Mouse (Mus musculus): Measurements from ENCODE around the gene Slc12a3. TPM values are rescaled to one million over a fixed set of nuclear protein-coding genes. Genes with fewer than 3 reads are reported as not detected.

Slc12a3 gene
- polyA plus RNA-seq, 1 experiment from 2014 or later: 0.29 TPM

GRCm38 (mm10) chr8:94296312-94296991, 32.5 kb upstream of the Slc12a3 start:
- H3K4me2 ChIP-seq (ENCODE audit: low read depth, low read length): no peak overlapping the region
- no peak for DNase-seq (ENCODE audit: low spot score)
- ATAC-seq (ENCODE audit: low read depth): no peak
- H3K27me3 ChIP-seq (replicated peaks; ENCODE audit: control insufficient read depth, insufficient read depth, low read length): no peaks in the 10 kb centered on the region
- no peak overlapping the region for H3K4me3 ChIP-seq (ENCODE audit: low read depth, low read length)
- 67% methylated on average over 9 of the region's 9 CpGs for WGBS
- H3K27ac ChIP-seq (replicated peaks; ENCODE audit: low read depth, low read length): no peak overlapping the region
- no peaks in the 10 kb centered on the region for H3K9me3 ChIP-seq (ENCODE audit: control insufficient read depth, low read length)
- H3K36me3 ChIP-seq (ENCODE audit: control insufficient read depth, insufficient read depth, low read length): 0 out of 2 replicates have a peak, but pooled peaks cover 7% of the 10 kb centered on the region
- H3K4me1 ChIP-seq (ENCODE audit: control insufficient read depth, insufficient read depth, low read length): no peaks in the 10 kb centered on the region
- H3K9ac ChIP-seq (ENCODE audit: low read depth, low read length): no peak overlapping the region

- no peak overlapping the region for H3K9ac ChIP-seq (ENCODE audit: low read depth, low read length)
- H3K9me3 ChIP-seq (ENCODE audit: control insufficient read depth, low read length): no peaks in the 10 kb centered on the region
- no peak overlapping the region for H3K4me3 ChIP-seq (ENCODE audit: low read depth, low read length)
- no peak overlapping the region for H3K4me2 ChIP-seq (ENCODE audit: low read depth, low read length)
- H3K36me3 ChIP-seq (ENCODE audit: control insufficient read depth, insufficient read depth, low read length): 0 out of 2 replicates have a peak, but pooled peaks cover 11% of the 10 kb centered on the region
- ATAC-seq (ENCODE audit: low read depth) (peak; percentile 16; the same call in 1 of the 2 replicates), DNase-seq (ENCODE audit: low spot score) (peak; percentile 14)
- H3K4me1 ChIP-seq (ENCODE audit: control insufficient read depth, insufficient read depth, low read length): no peaks in the 10 kb centered on the region
- no peak overlapping the region for H3K27ac ChIP-seq (replicated peaks; ENCODE audit: low read depth, low read length)
- no peaks in the 10 kb centered on the region for H3K27me3 ChIP-seq (replicated peaks; ENCODE audit: control insufficient read depth, insufficient read depth, low read length)
- WGBS: 73% methylated on average over 6 of the region's 6 CpGs
Measured at GRCm38 (mm10) chr8:94297101-94297500, 31.9 kb upstream of the Slc12a3 start.

GRCm38 (mm10) chr8:94300809-94301208, 28.2 kb upstream of the Slc12a3 start:
- Histone ChIP-seq H3K9me3 (ENCODE audit: control insufficient read depth, low read length) (no peaks in the 10 kb centered on the region), H3K4me3 (ENCODE audit: low read depth, low read length) (no peak overlapping the region), H3K4me1 (ENCODE audit: control insufficient read depth, insufficient read depth, low read length) (no peaks in the 10 kb centered on the region), H3K27me3 (replicated peaks; ENCODE audit: control insufficient read depth, insufficient read depth, low read length) (no peaks in the 10 kb centered on the region), H3K27ac (replicated peaks; ENCODE audit: low read depth, low read length) (no peak overlapping the region), H3K36me3 (ENCODE audit: control insufficient read depth, insufficient read depth, low read length) (peaks cover 46% of the 10 kb centered on the region), H3K9ac (ENCODE audit: low read depth, low read length) (no peak overlapping the region), H3K4me2 (ENCODE audit: low read depth, low read length) (no peak overlapping the region)
- DNase-seq (ENCODE audit: low spot score) (peak; percentile 44), ATAC-seq (ENCODE audit: low read depth) (peak; percentile 67)
- WGBS: 64% methylated on average over 4 of the region's 4 CpGs

GRCm38 (mm10) chr8:94304412-94304811, 24.6 kb upstream of the Slc12a3 start:
- no peak overlapping the region for H3K4me3 ChIP-seq (ENCODE audit: low read depth, low read length)
- H3K4me2 ChIP-seq (ENCODE audit: low read depth, low read length): no peak overlapping the region
- peaks cover 71% of the 10 kb centered on the region for H3K36me3 ChIP-seq (ENCODE audit: control insufficient read depth, insufficient read depth, low read length)
- H3K9me3 ChIP-seq (ENCODE audit: control insufficient read depth, low read length): no peaks in the 10 kb centered on the region
- no peak for DNase-seq (ENCODE audit: low spot score)
- 94% methylated on average over 2 of the region's 2 CpGs for WGBS
- no peak overlapping the region for H3K27ac ChIP-seq (replicated peaks; ENCODE audit: low read depth, low read length)
- no peak overlapping the region for H3K9ac ChIP-seq (ENCODE audit: low read depth, low read length)
- H3K27me3 ChIP-seq (replicated peaks; ENCODE audit: control insufficient read depth, insufficient read depth, low read length): no peaks in the 10 kb centered on the region
- ATAC-seq (ENCODE audit: low read depth): no peak
- no peaks in the 10 kb centered on the region for H3K4me1 ChIP-seq (ENCODE audit: control insufficient read depth, insufficient read depth, low read length)

- Histone ChIP-seq H3K4me1 (ENCODE audit: control insufficient read depth, insufficient read depth, low read length) (no peaks in the 10 kb centered on the region), H3K4me3 (ENCODE audit: low read depth, low read length) (no peak overlapping the region), H3K4me2 (ENCODE audit: low read depth, low read length) (no peak overlapping the region), H3K36me3 (ENCODE audit: control insufficient read depth, insufficient read depth, low read length) (peaks cover 80% of the 10 kb centered on the region), H3K9me3 (ENCODE audit: control insufficient read depth, low read length) (no peaks in the 10 kb centered on the region), H3K27me3 (replicated peaks; ENCODE audit: control insufficient read depth, insufficient read depth, low read length) (no peaks in the 10 kb centered on the region), H3K9ac (ENCODE audit: low read depth, low read length) (no peak overlapping the region), H3K27ac (replicated peaks; ENCODE audit: low read depth, low read length) (no peak overlapping the region)
- DNase-seq (ENCODE audit: low spot score) (no peak), ATAC-seq (ENCODE audit: low read depth) (no peak; the same call in 1 of the 2 replicates)
- 82% methylated on average over 7 of the region's 7 CpGs for WGBS
Measured at GRCm38 (mm10) chr8:94306989-94307513, 21.9 kb upstream of the Slc12a3 start.

GRCm38 (mm10) chr8:94307652-94308051, 21.3 kb upstream of the Slc12a3 start:
- Histone ChIP-seq H3K27me3 (replicated peaks; ENCODE audit: control insufficient read depth, insufficient read depth, low read length) (no peaks in the 10 kb centered on the region), H3K4me3 (ENCODE audit: low read depth, low read length) (no peak overlapping the region), H3K4me1 (ENCODE audit: control insufficient read depth, insufficient read depth, low read length) (no peaks in the 10 kb centered on the region), H3K27ac (replicated peaks; ENCODE audit: low read depth, low read length) (no peak overlapping the region), H3K9me3 (ENCODE audit: control insufficient read depth, low read length) (no peaks in the 10 kb centered on the region), H3K4me2 (ENCODE audit: low read depth, low read length) (no peak overlapping the region), H3K36me3 (ENCODE audit: control insufficient read depth, insufficient read depth, low read length) (peaks cover 78% of the 10 kb centered on the region), H3K9ac (ENCODE audit: low read depth, low read length) (no peak overlapping the region)
- DNase-seq (ENCODE audit: low spot score) (no peak), ATAC-seq (ENCODE audit: low read depth) (no peak)
- WGBS: 91% methylated on average over 9 of the region's 9 CpGs

- no peak overlapping the region for H3K9ac ChIP-seq (ENCODE audit: low read depth, low read length)
- no peak overlapping the region for H3K4me3 ChIP-seq (ENCODE audit: low read depth, low read length)
- ATAC-seq (ENCODE audit: low read depth) (peak; percentile 82; the same call in 1 of the 2 replicates), DNase-seq (ENCODE audit: low spot score) (peak; percentile 49)
- peaks cover 33% of the 10 kb centered on the region for H3K36me3 ChIP-seq (ENCODE audit: control insufficient read depth, insufficient read depth, low read length)
- H3K9me3 ChIP-seq (ENCODE audit: control insufficient read depth, low read length): no peaks in the 10 kb centered on the region
- no peak overlapping the region for H3K27ac ChIP-seq (replicated peaks; ENCODE audit: low read depth, low read length)
- no peak overlapping the region for H3K4me2 ChIP-seq (ENCODE audit: low read depth, low read length)
- H3K27me3 ChIP-seq (replicated peaks; ENCODE audit: control insufficient read depth, insufficient read depth, low read length): no peaks in the 10 kb centered on the region
- no peaks in the 10 kb centered on the region for H3K4me1 ChIP-seq (ENCODE audit: control insufficient read depth, insufficient read depth, low read length)
- WGBS: 64% methylated on average over 2 of the region's 2 CpGs
Measured at GRCm38 (mm10) chr8:94314069-94314468, 14.9 kb upstream of the Slc12a3 start.

GRCm38 (mm10) chr8:94317249-94317648, 11.8 kb upstream of the Slc12a3 start:
- Histone ChIP-seq H3K4me1 (ENCODE audit: control insufficient read depth, insufficient read depth, low read length) (no peaks in the 10 kb centered on the region), H3K36me3 (ENCODE audit: control insufficient read depth, insufficient read depth, low read length) (peaks cover 15% of the 10 kb centered on the region; the same call in 1 of the 2 replicates), H3K4me3 (ENCODE audit: low read depth, low read length) (no peak overlapping the region), H3K9ac (ENCODE audit: low read depth, low read length) (no peak overlapping the region), H3K27ac (replicated peaks; ENCODE audit: low read depth, low read length) (no peak overlapping the region), H3K27me3 (replicated peaks; ENCODE audit: control insufficient read depth, insufficient read depth, low read length) (no peaks in the 10 kb centered on the region), H3K4me2 (ENCODE audit: low read depth, low read length) (no peak overlapping the region), H3K9me3 (ENCODE audit: control insufficient read depth, low read length) (no peaks in the 10 kb centered on the region)
- WGBS: 97% methylated on average over 2 of the region's 2 CpGs
- no peak for DNase-seq (ENCODE audit: low spot score)
- no peak for ATAC-seq (ENCODE audit: low read depth)

- Histone ChIP-seq H3K9ac (ENCODE audit: low read depth, low read length) (no peak overlapping the region), H3K4me3 (ENCODE audit: low read depth, low read length) (no peak overlapping the region), H3K9me3 (ENCODE audit: control insufficient read depth, low read length) (no peaks in the 10 kb centered on the region), H3K27me3 (replicated peaks; ENCODE audit: control insufficient read depth, insufficient read depth, low read length) (no peaks in the 10 kb centered on the region), H3K36me3 (ENCODE audit: control insufficient read depth, insufficient read depth, low read length) (peaks cover 14% of the 10 kb centered on the region; the same call in 1 of the 2 replicates), H3K27ac (replicated peaks; ENCODE audit: low read depth, low read length) (no peak overlapping the region), H3K4me1 (ENCODE audit: control insufficient read depth, insufficient read depth, low read length) (no peaks in the 10 kb centered on the region), H3K4me2 (ENCODE audit: low read depth, low read length) (no peak overlapping the region)
- WGBS: 93% methylated on average over 2 of the region's 2 CpGs
- ATAC-seq (ENCODE audit: low read depth) (no peak), DNase-seq (ENCODE audit: low spot score) (no peak)
Measured at GRCm38 (mm10) chr8:94317691-94318090, 11.3 kb upstream of the Slc12a3 start.

Data from embryonic facial prominence, embryonic 14.5 days (tissue).